Mouse (Mus musculus) kidney, postnatal 0 days (tissue): ENCODE measurements around the gene Hsd17b13. TPM values are rescaled to one million over a fixed set of nuclear protein-coding genes. Genes with fewer than 3 reads are reported as not detected.
"Not testable (repeated sequence)": the region's sequence is repeated elsewhere in the genome, so short reads cannot be mapped to it uniquely, and the experiment has no call there.

Source experiments
- ATAC-seq: fragments of 200-750 bp; cut with Nextera tagmentation; replicated peaks from 2 replicates; pipeline ENCODE4 v1.8.0; 2017; ENCODE audit warnings: low read depth, moderate number of reproducible peaks, moderate TSS enrichment, moderate library complexity; ENCODE audit not compliant: low FRiP score
- DNase-seq: peaks from one replicate; pipeline ENCODE4 v3.0.0-alpha.2; 2016; ENCODE audit warnings: low spot score
- H3K27ac ChIP-seq: fragments of 300-500 bp; sonication (generic); 2 replicates; pipeline ENCODE4 v1.5.1; 2014; ENCODE audit warnings: mild to moderate bottlenecking
- H3K27me3 ChIP-seq: fragments of 300-500 bp; sonication (generic); 2 replicates; pipeline ENCODE4 v1.6.1; 2014; ENCODE audit warnings: low read length, mixed read lengths; ENCODE audit not compliant: insufficient read depth
- H3K36me3 ChIP-seq: fragments of 300-500 bp; sonication (generic); 2 replicates; pipeline ENCODE4 v1.6.1; 2014; ENCODE audit warnings: low read length, mixed read lengths; ENCODE audit not compliant: insufficient read depth
- H3K4me1 ChIP-seq: fragments of 300-500 bp; sonication (generic); replicated peaks from 2 replicates; pipeline ENCODE4 v1.6.1; 2014; ENCODE audit warnings: antibody characterized with exemption, low read length, mixed read lengths; ENCODE audit not compliant: insufficient read depth
- H3K4me2 ChIP-seq: fragments of 300-500 bp; sonication (generic); 2 replicates; pipeline ENCODE4 v1.6.1; 2014; ENCODE audit warnings: mild to moderate bottlenecking, low read length, moderate library complexity, mixed read lengths
- H3K4me3 ChIP-seq: fragments of 300-500 bp; sonication (generic); replicated peaks from 2 replicates; pipeline ENCODE4 v1.5.1; 2014; ENCODE audit warnings: low read depth, low read length
- H3K9ac ChIP-seq: fragments of 300-500 bp; sonication (generic); 2 replicates; pipeline ENCODE4 v1.6.1; 2014; ENCODE audit warnings: low read depth, low read length
- H3K9me3 ChIP-seq: fragments of 300-500 bp; sonication (generic); replicated peaks from 2 replicates; pipeline ENCODE4 v1.6.1; 2016; ENCODE audit warnings: low read length, inconsistent platforms, mixed read lengths
- CTCF ChIP-seq: IDR thresholded peaks from 2 replicates; pipeline ENCODE4 v1.5.1; 2016; ENCODE audit warnings: antibody characterized with exemption, low read depth, mild to moderate bottlenecking, moderate library complexity
- WGBS: fragments of 180-500 bp; shearing (Covaris S2); extraction: QIAGEN DNeasy Blood & Tissue Kit; methylation state at CpG from one replicate; pipeline ENCODE4 v1.1.7; 2014; 5-methylcytosine and 5-hydroxymethylcytosine counted together
- polyA plus RNA-seq: library from polyadenylated mRNA; unstranded; fragments of >200 nt; fragmentation: Nextera tagmentation; extraction: Ambion mirVana; gene quantifications from 2 replicates; pipeline ENCODE4 v1.2.1, GENCODE M21; 2015

Hsd17b13 gene
- polyA plus RNA-seq, 1 experiment from 2014 or later = 0.13 TPM

DNA sequence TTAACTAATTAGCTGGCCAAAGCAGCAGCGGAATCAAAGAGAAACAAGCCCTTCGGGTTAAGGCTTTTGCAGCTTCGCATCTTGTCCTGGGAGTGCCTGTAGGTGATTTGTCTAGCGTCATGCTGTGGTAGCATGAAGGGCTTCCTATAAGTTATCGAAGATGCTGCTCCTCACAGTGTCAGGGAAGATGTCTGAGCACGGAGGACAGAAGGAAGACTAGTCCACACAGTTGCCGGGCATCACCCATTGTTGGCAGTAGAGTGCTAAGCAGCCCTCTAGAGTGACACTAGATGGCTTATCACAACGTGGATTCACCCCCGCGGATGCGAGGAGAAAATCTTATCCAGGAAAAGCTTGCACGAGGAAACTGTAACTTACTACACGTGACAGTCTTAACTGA is 4.4 kb downstream of the Hsd17b13 start:
- Histone ChIP-seq H3K4me3 (0 out of 2 replicates have a peak overlapping the region, but pooled peaks have one; percentile 4), H3K36me3 (no peaks in the 10 kb centered on the region), H3K27ac (no peak overlapping the region), H3K9ac (no peak overlapping the region), H3K9me3 (no peaks in the 10 kb centered on the region), H3K4me1 (no peaks in the 10 kb centered on the region), H3K4me2 (peak overlapping the region; percentile 47), H3K27me3 (no peaks in the 10 kb centered on the region)
- 61% methylated on average over 13 of the region's 13 CpGs for WGBS
- DNase-seq = no peak
- ATAC-seq = no peak
- TF ChIP-seq CTCF = no peak

DNA sequence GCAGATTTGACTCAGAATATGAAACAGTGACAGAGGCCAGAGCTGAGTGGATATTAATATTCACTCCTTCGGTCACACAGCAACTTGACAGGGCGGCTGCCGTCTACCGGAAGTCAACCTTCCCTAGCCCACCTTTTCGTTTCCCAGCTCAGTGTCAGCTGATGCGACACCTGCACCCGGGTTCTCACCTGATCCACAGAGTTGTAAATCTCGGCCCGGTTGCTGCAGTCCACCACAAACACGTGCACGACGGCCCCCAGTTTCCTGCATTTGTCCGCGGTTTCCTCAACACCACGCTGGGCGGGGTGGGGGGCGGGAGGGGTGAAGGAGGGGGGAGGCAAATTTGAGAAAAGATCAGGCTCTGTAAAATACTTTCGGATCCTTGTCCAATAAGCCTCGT is 4.8 kb downstream of the Hsd17b13 start:
- Histone ChIP-seq H3K27me3 (no peaks in the 10 kb centered on the region), H3K9ac (no peak overlapping the region), H3K27ac (no peak overlapping the region), H3K4me3 (0 out of 2 replicates have a peak overlapping the region, but pooled peaks have one; percentile 4), H3K4me1 (no peaks in the 10 kb centered on the region), H3K36me3 (no peaks in the 10 kb centered on the region), H3K4me2 (peak overlapping the region; percentile 47), H3K9me3 (no peaks in the 10 kb centered on the region)
- WGBS = 50% methylated on average over 19 of the region's 19 CpGs
- TF ChIP-seq CTCF = no peak
- no peak for DNase-seq
- no peak for ATAC-seq

DNA sequence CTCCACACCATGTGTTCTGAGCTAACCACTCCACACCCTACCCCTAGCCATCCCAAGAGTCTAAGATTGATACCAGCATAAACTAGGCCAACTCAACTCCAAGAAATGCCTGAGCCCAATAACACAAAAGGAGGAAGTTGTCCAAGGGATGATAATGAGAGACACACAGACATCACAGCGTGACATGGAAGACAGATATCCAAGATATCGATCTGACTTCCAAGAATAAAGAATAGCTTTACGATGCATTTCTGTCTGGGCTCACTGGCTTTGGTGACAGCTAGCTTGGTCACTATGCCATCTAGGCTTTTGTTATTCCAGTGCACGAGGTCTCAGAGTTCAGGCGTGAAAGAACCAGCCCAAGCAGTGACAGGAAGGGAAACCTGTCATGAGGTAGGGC is 6.2 kb downstream of the Hsd17b13 start:
- no peak overlapping the region for H3K4me2 ChIP-seq
- no peaks in the 10 kb centered on the region for H3K9me3 ChIP-seq
- DNase-seq (no peak), ATAC-seq (no peak)
- no peaks in the 10 kb centered on the region for H3K27me3 ChIP-seq
- H3K4me3 ChIP-seq = no peak overlapping the region
- WGBS = 55% methylated on average over 5 of the region's 5 CpGs
- H3K4me1 ChIP-seq = no peaks in the 10 kb centered on the region
- TF ChIP-seq CTCF = no peak
- H3K36me3 ChIP-seq = no peaks in the 10 kb centered on the region
- H3K9ac ChIP-seq = no peak overlapping the region
- H3K27ac ChIP-seq = no peak overlapping the region

DNA sequence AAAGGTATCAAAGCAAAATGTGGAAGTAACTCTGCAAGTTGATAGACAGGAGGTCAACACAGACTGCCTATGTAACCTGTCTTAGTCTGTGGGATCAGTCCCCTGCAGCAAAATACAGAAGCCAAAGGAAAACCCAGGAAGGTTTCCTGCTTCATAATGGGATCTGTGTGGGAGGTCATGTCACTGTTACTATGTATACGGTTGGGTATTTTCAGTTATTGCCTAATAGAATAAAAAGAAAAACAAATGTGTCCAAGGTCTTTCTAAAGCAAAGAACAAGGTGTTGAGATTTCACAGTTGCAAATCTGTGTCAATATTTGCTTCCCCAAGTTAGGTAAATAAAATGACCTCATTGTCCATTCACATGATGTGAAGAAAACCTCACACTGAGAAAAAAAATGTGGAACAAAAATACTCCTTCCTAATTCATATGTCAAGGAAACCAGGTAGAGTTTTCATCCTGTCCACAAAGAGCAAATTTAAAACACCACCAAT is 14.2 kb downstream of the Hsd17b13 start:
- Histone ChIP-seq H3K9me3 (no peaks in the 10 kb centered on the region), H3K36me3 (no peaks in the 10 kb centered on the region), H3K4me3 (no peak overlapping the region), H3K4me1 (no peaks in the 10 kb centered on the region), H3K4me2 (no peak overlapping the region), H3K27me3 (no peaks in the 10 kb centered on the region), H3K27ac (no peak overlapping the region), H3K9ac (no peak overlapping the region)
- DNase-seq = no peak
- 39% methylated on average over 1 of the region's 1 CpGs for WGBS
- ATAC-seq = no peak
- no peak for TF ChIP-seq CTCF

DNA sequence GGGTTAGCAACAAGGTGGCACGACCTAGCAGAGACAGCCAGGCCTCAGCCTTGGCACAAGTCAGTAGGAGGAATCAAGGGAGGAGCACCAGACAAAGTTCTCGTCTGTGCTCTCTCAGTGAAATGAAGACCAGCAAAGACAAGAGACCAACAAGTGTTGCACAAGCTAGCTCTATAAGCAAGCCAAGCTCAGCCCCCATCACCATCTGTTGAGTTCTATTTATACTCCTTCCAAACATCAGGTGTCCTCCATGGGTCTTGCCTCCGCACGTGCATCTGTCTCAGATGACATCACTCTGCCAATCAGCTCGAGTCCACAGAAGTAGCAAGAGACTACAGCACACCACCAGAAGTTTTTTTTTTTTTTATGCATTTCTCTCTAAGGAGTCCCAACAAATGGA is 22.6 kb downstream of the Hsd17b13 start:
- H3K9ac ChIP-seq = no peak overlapping the region
- 73% methylated on average over 5 of the region's 5 CpGs for WGBS
- no peak overlapping the region for H3K4me3 ChIP-seq
- no peak for TF ChIP-seq CTCF
- no peaks in the 10 kb centered on the region for H3K9me3 ChIP-seq
- ATAC-seq = no peak
- no peak overlapping the region for H3K27ac ChIP-seq
- no peaks in the 10 kb centered on the region for H3K27me3 ChIP-seq
- no peak overlapping the region for H3K4me2 ChIP-seq
- no peak for DNase-seq
- no peaks in the 10 kb centered on the region for H3K4me1 ChIP-seq
- no peaks in the 10 kb centered on the region for H3K36me3 ChIP-seq

DNA sequence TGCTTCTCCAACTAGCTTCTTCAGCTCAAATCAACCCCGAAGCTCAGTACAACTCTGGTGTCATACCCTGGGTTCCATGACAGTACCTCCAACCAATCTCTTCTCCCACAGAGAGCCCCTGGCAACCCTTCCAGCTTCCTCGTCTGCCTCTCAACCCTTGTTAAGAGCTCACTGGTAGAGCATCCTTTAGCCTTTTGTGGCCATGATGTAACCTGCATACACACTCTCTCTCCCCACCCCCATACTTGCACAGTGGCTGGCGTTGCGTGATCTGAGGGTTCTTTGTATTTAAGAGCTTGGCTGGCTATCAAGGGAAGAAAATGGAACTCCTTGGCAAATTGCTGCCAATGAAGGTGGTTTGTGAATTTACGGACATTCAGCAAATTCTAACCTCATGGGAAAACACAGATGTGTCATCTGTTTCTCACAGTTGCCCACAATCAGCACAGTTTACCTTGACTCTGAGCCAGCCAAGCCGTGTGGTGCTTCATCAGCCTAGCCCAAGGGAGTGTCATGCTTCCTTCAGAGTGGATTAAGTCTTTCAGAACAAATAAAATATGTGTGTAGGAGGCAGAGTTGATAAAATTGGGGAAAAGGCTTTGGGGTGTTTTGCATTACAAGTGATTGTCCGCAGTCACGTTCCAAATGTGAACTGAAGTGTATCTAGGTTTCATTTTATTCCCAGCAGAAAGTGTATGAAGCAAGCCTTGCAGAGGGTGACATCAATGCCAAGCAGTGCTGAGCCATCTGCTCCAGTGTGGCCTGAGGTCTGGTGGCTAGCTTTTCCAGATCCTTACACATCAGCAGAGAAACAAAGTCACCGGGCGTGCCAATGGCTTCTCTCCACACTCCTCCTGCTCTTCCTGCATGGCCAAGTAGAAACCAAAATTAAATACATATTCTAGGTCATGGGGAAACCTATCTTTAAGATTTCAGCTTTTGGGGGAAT is 23.8 kb downstream of the Hsd17b13 start:
- H3K36me3 ChIP-seq = no peaks in the 10 kb centered on the region
- DNase-seq (no peak), ATAC-seq (no peak)
- H3K4me1 ChIP-seq = no peaks in the 10 kb centered on the region
- TF ChIP-seq CTCF = no peak
- WGBS = 74% methylated on average over 10 of the region's 10 CpGs
- no peaks in the 10 kb centered on the region for H3K27me3 ChIP-seq
- no peak overlapping the region for H3K4me2 ChIP-seq
- no peaks in the 10 kb centered on the region for H3K9me3 ChIP-seq
- no peak overlapping the region for H3K27ac ChIP-seq
- no peak overlapping the region for H3K4me3 ChIP-seq
- no peak overlapping the region for H3K9ac ChIP-seq

DNA sequence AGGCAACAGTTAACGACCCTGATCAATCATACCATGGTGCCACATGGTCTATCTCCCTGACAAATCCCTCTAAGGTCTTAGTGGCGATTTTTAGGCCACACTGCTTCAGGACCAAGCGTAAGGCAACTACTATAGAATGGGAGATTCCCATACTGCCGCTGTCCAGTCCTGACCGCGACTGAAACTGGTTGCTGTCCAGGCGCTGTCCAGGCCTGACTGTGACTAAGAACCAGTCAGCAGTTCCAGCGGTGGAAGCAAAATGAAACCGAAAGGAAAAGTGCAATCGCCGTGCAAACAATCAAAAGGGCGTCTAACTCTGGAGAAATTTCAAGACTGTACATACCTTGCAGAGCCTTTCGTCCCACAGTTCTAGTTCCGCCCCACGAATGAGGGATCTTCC is 27.1 kb downstream of the Hsd17b13 start:
- not testable (repeated sequence) for H3K4me2 ChIP-seq, DNase-seq, H3K4me3 ChIP-seq, H3K9ac ChIP-seq, H3K4me1 ChIP-seq, ATAC-seq, H3K27me3 ChIP-seq, H3K9me3 ChIP-seq, H3K27ac ChIP-seq, H3K36me3 ChIP-seq
- WGBS = 92% methylated on average over 15 of the region's 15 CpGs
